Mouse (Mus musculus) forebrain, embryonic 12.5 days (tissue): ENCODE measurements around the gene B3galt4. TPM values are rescaled to one million over a fixed set of nuclear protein-coding genes. Genes with fewer than 3 reads are reported as not detected.
A peak's percentile ranks its signal among the peaks of the same experiment; 100 is the strongest.

Experiments
- ATAC-seq: fragments of 200-750 bp; cut with Nextera tagmentation; 2 replicates; pipeline ENCODE4 v1.8.0; 2017; ENCODE audit warnings: moderate TSS enrichment; ENCODE audit not compliant: low FRiP score
- H3K27ac ChIP-seq: fragments of 300-500 bp; sonication (generic); 2 replicates; pipeline ENCODE4 v1.5.1; 2016; ENCODE audit warnings: mild to moderate bottlenecking
- H3K27me3 ChIP-seq: fragments of 300-500 bp; sonication (generic); 2 replicates; pipeline ENCODE4 v1.6.1; 2016; ENCODE audit warnings: mild to moderate bottlenecking
- H3K36me3 ChIP-seq: fragments of 300-500 bp; sonication (generic); replicated peaks from 2 replicates; pipeline ENCODE4 v1.6.1; 2016; ENCODE audit warnings: mild to moderate bottlenecking
- H3K4me1 ChIP-seq: fragments of 300-500 bp; sonication (generic); 2 replicates; pipeline ENCODE4 v1.6.1; 2016
- H3K4me2 ChIP-seq: fragments of 300-500 bp; sonication (generic); 2 replicates; pipeline ENCODE4 v1.6.1; 2016; ENCODE audit warnings: mild to moderate bottlenecking, moderate library complexity
- H3K4me3 ChIP-seq: fragments of 300-500 bp; sonication (generic); replicated peaks from 2 replicates; pipeline ENCODE4 v1.5.1; 2016; ENCODE audit warnings: mild to moderate bottlenecking
- H3K9ac ChIP-seq: fragments of 300-500 bp; sonication (generic); 2 replicates; pipeline ENCODE4 v1.6.1; 2016; ENCODE audit warnings: mild to moderate bottlenecking
- H3K9me3 ChIP-seq: fragments of 300-500 bp; sonication (generic); 2 replicates; pipeline ENCODE4 v1.6.1; 2016
- WGBS: fragments of 180-500 bp; shearing (Covaris S2); methylation state at CpG from one replicate; pipeline ENCODE4 v1.1.7; 2016; 5-methylcytosine and 5-hydroxymethylcytosine counted together
- polyA plus RNA-seq: library from polyadenylated mRNA; unstranded; fragments of >200 nt; fragmentation: Nextera tagmentation; extraction: Ambion mirVana; gene quantifications from 2 replicates; pipeline ENCODE4 v1.2.1, GENCODE M21; 2016

The B3galt4 gene
- polyA plus RNA-seq, 1 experiment from 2014 or later, result 7.1 TPM

GRCm38 (mm10) chr17:33962876-33963275 lies 11.6 kb upstream of the B3galt4 start:
- 94% methylated on average over 7 of the region's 7 CpGs for WGBS
- Histone ChIP-seq H3K4me3 (no peak overlapping the region), H3K4me2 (no peak overlapping the region), H3K27me3 (no peaks in the 10 kb centered on the region), H3K9ac (no peak overlapping the region), H3K9me3 (no peaks in the 10 kb centered on the region), H3K4me1 (no peaks in the 10 kb centered on the region), H3K36me3 (peaks cover 85% of the 10 kb centered on the region), H3K27ac (no peak overlapping the region)
- ATAC-seq, result no peak

- no peak for ATAC-seq
- H3K27ac ChIP-seq, result no peak overlapping the region
- H3K9ac ChIP-seq, result no peak overlapping the region
- no peak overlapping the region for H3K4me2 ChIP-seq
- H3K9me3 ChIP-seq, result no peaks in the 10 kb centered on the region
- H3K27me3 ChIP-seq, result no peaks in the 10 kb centered on the region
- WGBS, result 93% methylated on average over 15 of the region's 15 CpGs
- H3K4me1 ChIP-seq, result peaks cover 6% of the 10 kb centered on the region
- H3K36me3 ChIP-seq, result peaks cover 68% of the 10 kb centered on the region
- H3K4me3 ChIP-seq, result no peak overlapping the region
These were observed 8.7 kb upstream of the B3galt4 start for GRCm38 (mm10) chr17:33959948-33960347.

GRCm38 (mm10) chr17:33959135-33959534 lies 7.8 kb upstream of the B3galt4 start:
- Histone ChIP-seq H3K27me3 (no peaks in the 10 kb centered on the region), H3K4me2 (no peak overlapping the region), H3K27ac (no peak overlapping the region), H3K4me3 (no peak overlapping the region), H3K36me3 (peaks cover 65% of the 10 kb centered on the region), H3K9me3 (no peaks in the 10 kb centered on the region), H3K4me1 (peaks cover 14% of the 10 kb centered on the region), H3K9ac (no peak overlapping the region)
- WGBS, result 94% methylated on average over 13 of the region's 13 CpGs
- ATAC-seq, result no peak

- Histone ChIP-seq H3K9ac (no peak overlapping the region), H3K36me3 (peaks cover 64% of the 10 kb centered on the region)
- WGBS, result 95% methylated on average over 11 of the region's 11 CpGs
These were observed 7.2 kb upstream of the B3galt4 start for GRCm38 (mm10) chr17:33958451-33958850.

GRCm38 (mm10) chr17:33957493-33957892 lies 6.2 kb upstream of the B3galt4 start:
- whole genome bisulfite sequencing, result 80% methylated on average over 6 of the region's 6 CpGs
- no peak overlapping the region for H3K27ac ChIP-seq
- ATAC-seq, result no peak
- H3K27me3 ChIP-seq, result no peaks in the 10 kb centered on the region
- H3K4me3 ChIP-seq, result no peak overlapping the region
- H3K9ac ChIP-seq, result 0 out of 2 replicates have a peak overlapping the region, but pooled peaks have one; percentile 7
- no peaks in the 10 kb centered on the region for H3K9me3 ChIP-seq
- H3K4me1 ChIP-seq, result peaks cover 30% of the 10 kb centered on the region
- H3K36me3 ChIP-seq, result peaks cover 64% of the 10 kb centered on the region
- no peak overlapping the region for H3K4me2 ChIP-seq

More at GRCm38 (mm10) chr17:33958451-33958850, 7.2 kb upstream of the B3galt4 start:
- Histone ChIP-seq H3K4me3 (no peak overlapping the region), H3K27me3 (no peaks in the 10 kb centered on the region), H3K4me1 (peaks cover 20% of the 10 kb centered on the region), H3K27ac (no peak overlapping the region), H3K9me3 (no peaks in the 10 kb centered on the region), H3K4me2 (no peak overlapping the region)
- no peak for ATAC-seq

GRCm38 (mm10) chr17:33956336-33956735 lies 5.0 kb upstream of the B3galt4 start:
- peaks cover 42% of the 10 kb centered on the region for H3K4me1 ChIP-seq
- 7% methylated on average over 10 of the region's 10 CpGs for WGBS

GRCm38 (mm10) chr17:33955555-33956214 lies 4.4 kb upstream of the B3galt4 start, which contains the start of the genes Vps52 and Rps18:
TSS of gene Vps52 (plus strand) at chr17:33955812.
TSS of gene Rps18 (minus strand) at chr17:33956001.
- peak within 1 kb of the TSS; percentile 65 for H3K4me3 ChIP-seq
- H3K4me2 ChIP-seq, result peak within 1 kb of the TSS; percentile 98
- H3K36me3 ChIP-seq, result peaks cover 56% of the 10 kb centered on the region
- under 1% methylated on average over 50 of the region's 50 CpGs for WGBS
- H3K4me1 ChIP-seq, result peaks cover 48% of the 10 kb centered on the region
- H3K9me3 ChIP-seq, result no peaks in the 10 kb centered on the region
- peak; percentile 90 for ATAC-seq
- H3K27me3 ChIP-seq, result no peaks in the 10 kb centered on the region
- H3K9ac ChIP-seq, result peak within 1 kb of the TSS; percentile 84
- peak within 1 kb of the TSS; percentile 89 for H3K27ac ChIP-seq

More at GRCm38 (mm10) chr17:33956336-33956735, 5.0 kb upstream of the B3galt4 start:
- H3K9me3 ChIP-seq, result no peaks in the 10 kb centered on the region
- H3K27me3 ChIP-seq, result no peaks in the 10 kb centered on the region
- peak overlapping the region; percentile 79 for H3K4me2 ChIP-seq
- no peak for ATAC-seq
- H3K27ac ChIP-seq, result peak overlapping the region; percentile 87
- H3K36me3 ChIP-seq, result peaks cover 63% of the 10 kb centered on the region
- H3K9ac ChIP-seq, result peak overlapping the region; percentile 56
- H3K4me3 ChIP-seq, result peak overlapping the region; percentile 65

- Histone ChIP-seq H3K4me1 (peaks cover 56% of the 10 kb centered on the region), H3K9me3 (no peaks in the 10 kb centered on the region), H3K27ac (peak overlapping the region; percentile 89), H3K4me2 (peak overlapping the region; percentile 98), H3K4me3 (peak overlapping the region; percentile 65), H3K27me3 (no peaks in the 10 kb centered on the region), H3K9ac (peak overlapping the region; percentile 84), H3K36me3 (peaks cover 54% of the 10 kb centered on the region)
- ATAC-seq, result no peak; the same call in 1 of the 2 replicates
- WGBS, result 1% methylated on average over 33 of the region's 33 CpGs
These were observed 3.6 kb upstream of the B3galt4 start for GRCm38 (mm10) chr17:33954646-33955554.

GRCm38 (mm10) chr17:33953961-33954565 lies 2.8 kb upstream of the B3galt4 start:
- 39% methylated on average over 5 of the region's 5 CpGs for WGBS
- no peaks in the 10 kb centered on the region for H3K27me3 ChIP-seq
- H3K27ac ChIP-seq, result peak overlapping the region; percentile 89
- H3K9ac ChIP-seq, result peak overlapping the region; percentile 84
- peaks cover 54% of the 10 kb centered on the region for H3K36me3 ChIP-seq
- no peak for ATAC-seq
- H3K4me2 ChIP-seq, result peak overlapping the region; percentile 98
- H3K4me1 ChIP-seq, result peaks cover 64% of the 10 kb centered on the region
- H3K4me3 ChIP-seq, result peak overlapping the region; percentile 65
- H3K9me3 ChIP-seq, result no peaks in the 10 kb centered on the region

- Histone ChIP-seq H3K9me3 (no peaks in the 10 kb centered on the region), H3K4me2 (peak overlapping the region; percentile 98; the same call in 1 of the 2 replicates), H3K36me3 (peaks cover 54% of the 10 kb centered on the region), H3K4me1 (peaks cover 66% of the 10 kb centered on the region), H3K27ac (0 out of 2 replicates have a peak overlapping the region, but pooled peaks have one; percentile 26), H3K4me3 (peak overlapping the region; percentile 11; the same call in 1 of the 2 replicates), H3K9ac (peak overlapping the region; percentile 33; the same call in 1 of the 2 replicates), H3K27me3 (no peaks in the 10 kb centered on the region)
- WGBS, result 87% methylated on average over 3 of the region's 3 CpGs
- ATAC-seq, result no peak
These were observed 2.0 kb upstream of the B3galt4 start for GRCm38 (mm10) chr17:33953310-33953709.

- Histone ChIP-seq H3K9ac (peak overlapping the region; percentile 33), H3K9me3 (no peaks in the 10 kb centered on the region), H3K4me1 (peaks cover 66% of the 10 kb centered on the region), H3K4me3 (peak overlapping the region; percentile 11; the same call in 1 of the 2 replicates), H3K36me3 (peaks cover 54% of the 10 kb centered on the region), H3K27ac (0 out of 2 replicates have a peak overlapping the region, but pooled peaks have one; percentile 26), H3K4me2 (0 out of 2 replicates have a peak overlapping the region, but pooled peaks have one; percentile 98), H3K27me3 (no peaks in the 10 kb centered on the region)
- ATAC-seq, result no peak
- WGBS, result 84% methylated on average over 4 of the region's 4 CpGs
These were observed 1.6 kb upstream of the B3galt4 start for GRCm38 (mm10) chr17:33952879-33953278.
